Mouse (Mus musculus) testis, adult 2 months (tissue): ENCODE measurements around the gene Cux1.

Experiments
- CTCF ChIP-seq: fragments of 200-500 bp; IDR thresholded peaks from 2 replicates; pipeline ENCODE4 v1.5.1; 2012; ENCODE audit warnings: low read depth, mild to moderate bottlenecking, inconsistent platforms, low read length, moderate library complexity; ENCODE audit not compliant: control insufficient read depth, insufficient read depth, insufficient replicate concordance
- POLR2A ChIP-seq: fragments of 200-500 bp; IDR thresholded peaks from 2 replicates; pipeline ENCODE4 v1.6.1; 2012; ENCODE audit warnings: low read depth, mild to moderate bottlenecking, inconsistent platforms, low read length, moderate library complexity; ENCODE audit not compliant: control insufficient read depth

DNA sequence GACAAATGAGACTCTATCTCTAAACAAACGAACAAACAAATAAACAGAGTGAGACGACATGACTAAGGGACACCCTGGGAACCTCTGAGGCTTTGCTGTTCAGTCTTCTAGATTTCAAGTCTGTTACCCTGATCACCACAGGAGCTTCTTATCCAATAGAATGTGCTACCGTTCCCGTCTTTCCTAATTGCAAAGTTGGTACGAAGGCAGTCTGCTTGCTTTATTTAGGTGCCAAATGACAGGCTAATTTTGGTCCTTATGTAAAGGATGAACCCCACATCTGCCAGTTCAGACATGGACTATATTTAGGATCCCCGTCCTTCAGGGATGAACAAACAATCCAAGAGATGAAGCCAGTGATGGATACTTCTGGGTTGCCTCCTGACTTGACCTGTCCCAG lies 269.6 kb downstream of the Cux1 start:
- TF ChIP-seq CTCF (no peak), POLR2A (no peak)
